Mouse (Mus musculus) ES-CJ7 (cell line): ENCODE measurements around the gene Snx3.

Experiments used
- DNase-seq: peaks from one replicate; pipeline ENCODE4 v3.0.0; 2011; ENCODE audit warnings: low read depth, low spot score

Snx3 gene

DNA sequence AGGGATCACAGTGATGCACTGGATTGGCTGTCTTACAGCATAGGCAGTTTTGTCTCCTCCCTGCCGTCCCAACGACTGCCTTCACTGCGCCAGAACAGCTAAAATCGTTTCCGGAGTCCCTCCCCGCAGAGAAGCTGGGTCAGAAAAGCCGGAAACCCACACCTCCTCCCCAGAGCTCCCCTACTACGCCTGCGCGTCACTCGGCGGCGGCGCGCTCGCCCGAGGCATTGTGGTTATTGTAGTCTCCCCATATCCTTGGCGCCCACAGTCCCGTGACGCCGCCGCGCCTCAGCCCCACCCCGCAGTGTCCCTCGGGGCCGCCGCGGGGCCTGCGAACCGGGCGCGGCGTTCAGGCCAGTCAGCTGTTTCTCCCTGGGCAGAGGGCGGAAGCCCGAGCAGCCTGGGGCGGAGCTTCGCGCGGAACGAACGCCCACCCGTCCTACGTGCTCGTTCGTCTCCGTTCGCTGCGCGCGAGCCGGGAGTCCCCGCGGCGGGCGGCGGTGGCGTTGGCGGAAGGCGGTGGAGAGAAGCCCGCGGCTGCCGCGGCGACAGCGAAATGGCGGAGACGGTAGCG is at the start of gene Snx3:
Gene Snx3, plus strand, starts transcription at position 256 of the 574 bp plus-strand sequence.
- peak; percentile 97 for DNase-seq

DNA sequence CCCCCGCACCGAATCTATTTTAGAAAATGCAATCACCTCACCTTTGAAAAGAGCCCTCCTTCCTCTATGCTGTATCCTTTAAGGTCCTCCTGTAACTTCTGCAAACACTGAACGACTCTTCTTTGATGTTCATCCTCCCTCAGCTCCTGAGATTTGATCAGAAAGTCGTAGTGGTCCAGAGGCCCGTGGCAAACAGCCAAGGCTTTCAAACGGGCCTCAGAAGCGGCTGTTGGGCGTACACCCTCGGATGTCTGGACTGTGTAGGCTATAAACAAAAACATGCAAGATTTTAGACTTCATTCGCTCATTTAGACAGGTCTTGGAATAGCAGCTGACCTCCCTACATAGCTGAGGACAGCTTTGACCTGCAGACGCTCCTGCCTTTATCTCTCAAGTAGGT is 47.6 kb upstream of the Snx3 start:
- DNase-seq, result no peak

DNA sequence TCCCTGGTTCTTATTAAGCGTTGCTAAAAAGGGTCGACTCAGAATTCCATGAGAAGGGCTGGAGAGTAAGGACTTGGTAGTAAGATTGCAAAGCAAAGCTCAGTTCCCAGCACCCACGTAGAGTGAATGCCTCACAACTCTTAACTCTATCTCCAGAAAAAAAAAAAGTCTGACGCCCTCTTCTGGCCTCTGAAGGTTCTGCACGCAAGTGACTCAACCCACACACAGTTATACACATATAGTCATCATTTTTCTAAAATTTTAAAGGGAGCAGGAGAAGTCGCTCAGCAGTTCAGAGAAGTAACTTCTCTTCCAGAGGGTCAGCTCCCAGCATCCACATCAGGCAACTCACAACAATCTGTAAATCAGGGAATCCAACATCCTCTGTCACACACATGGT is 47.1 kb upstream of the Snx3 start:
- no peak for DNase-seq

DNA sequence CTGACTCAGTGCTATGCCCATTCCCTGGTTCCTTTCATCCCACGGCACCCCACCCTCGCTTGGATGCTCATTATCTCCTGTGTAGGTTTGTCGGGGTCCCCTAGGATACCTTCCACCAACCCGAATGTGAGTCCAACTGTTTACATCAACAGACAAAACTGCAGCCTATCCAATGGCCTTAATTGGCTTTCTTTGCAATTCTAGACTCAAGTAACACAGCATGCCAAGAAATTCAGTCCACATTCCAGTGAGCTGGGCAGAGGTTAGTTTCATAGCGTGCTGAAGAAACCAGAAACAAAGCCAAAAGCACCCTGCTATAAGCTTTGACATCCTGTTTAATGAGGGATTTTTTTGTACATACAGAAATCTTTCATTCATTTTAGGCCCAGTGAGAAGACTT is 45.8 kb upstream of the Snx3 start:
- DNase-seq, result no peak

DNA sequence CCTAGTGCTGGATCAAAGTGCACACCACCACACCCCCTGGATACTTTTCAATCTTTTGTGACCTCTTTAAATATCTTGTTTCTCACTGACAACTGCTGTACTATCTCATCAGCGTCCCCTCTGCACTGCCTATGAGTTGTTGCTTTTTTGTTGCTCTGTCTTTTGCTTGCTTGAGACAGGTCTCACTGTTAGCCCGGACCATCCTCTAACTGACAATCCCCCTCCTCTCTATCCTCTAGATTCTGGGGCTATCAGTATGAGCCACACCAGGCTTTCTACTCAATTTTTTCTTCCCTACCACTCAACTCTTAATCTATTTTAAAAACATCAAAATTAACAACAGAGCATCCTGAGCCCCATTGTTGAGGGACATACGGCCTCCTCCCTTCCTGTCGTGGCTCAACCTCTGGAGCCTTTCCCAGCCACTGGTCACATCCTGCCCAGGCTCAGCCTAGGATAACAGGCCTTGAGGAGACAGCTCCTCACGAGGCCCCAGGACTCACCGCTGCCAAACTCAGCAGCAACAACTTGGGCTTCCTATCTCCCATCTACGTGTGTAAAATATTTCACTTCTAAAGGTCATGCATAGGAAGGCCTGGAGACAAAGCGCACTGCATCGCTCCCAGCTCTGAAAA is 44.2 kb upstream of the Snx3 start:
- DNase-seq, result no peak

DNA sequence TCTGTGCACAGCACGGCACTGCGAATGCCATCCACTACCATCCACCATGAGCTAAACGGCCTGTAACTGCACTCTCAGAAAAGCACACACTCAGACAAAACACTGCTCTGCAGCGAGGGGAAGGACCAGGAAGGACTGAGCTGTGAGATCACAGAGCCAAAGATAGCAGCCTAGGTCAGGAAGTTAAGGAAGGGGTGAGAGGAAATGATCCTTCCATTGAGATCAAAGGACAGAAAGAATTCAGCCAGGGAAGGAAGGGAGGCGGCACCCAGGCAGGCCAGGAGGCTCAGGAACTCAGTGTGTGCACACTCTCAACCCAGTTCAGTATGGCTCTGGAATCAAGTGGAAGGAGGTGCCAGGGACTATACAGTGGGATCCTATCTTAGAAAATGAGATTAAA is 37.6 kb upstream of the Snx3 start:
- peak; percentile 53 for DNase-seq

DNA sequence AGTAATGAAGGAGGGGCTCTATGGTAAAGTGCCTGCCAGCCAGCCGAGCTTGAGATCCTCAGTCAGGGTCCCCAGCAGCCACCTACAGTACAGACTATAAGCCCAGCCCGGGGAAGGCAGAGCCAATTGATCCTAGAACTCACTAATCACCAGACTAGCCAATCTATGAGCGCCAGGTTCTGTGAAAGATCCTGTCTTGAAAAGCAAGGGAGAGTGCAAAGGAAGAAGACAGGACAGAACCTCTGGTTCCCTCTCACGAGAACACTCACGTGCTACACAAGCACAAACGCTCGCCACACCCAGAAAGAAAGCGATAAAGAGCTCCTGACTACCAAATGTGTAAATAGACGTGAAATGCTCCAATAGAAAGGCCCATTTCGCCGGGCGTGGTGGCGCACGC is 37.0 kb upstream of the Snx3 start:
- DNase-seq, result peak; percentile 87

DNA sequence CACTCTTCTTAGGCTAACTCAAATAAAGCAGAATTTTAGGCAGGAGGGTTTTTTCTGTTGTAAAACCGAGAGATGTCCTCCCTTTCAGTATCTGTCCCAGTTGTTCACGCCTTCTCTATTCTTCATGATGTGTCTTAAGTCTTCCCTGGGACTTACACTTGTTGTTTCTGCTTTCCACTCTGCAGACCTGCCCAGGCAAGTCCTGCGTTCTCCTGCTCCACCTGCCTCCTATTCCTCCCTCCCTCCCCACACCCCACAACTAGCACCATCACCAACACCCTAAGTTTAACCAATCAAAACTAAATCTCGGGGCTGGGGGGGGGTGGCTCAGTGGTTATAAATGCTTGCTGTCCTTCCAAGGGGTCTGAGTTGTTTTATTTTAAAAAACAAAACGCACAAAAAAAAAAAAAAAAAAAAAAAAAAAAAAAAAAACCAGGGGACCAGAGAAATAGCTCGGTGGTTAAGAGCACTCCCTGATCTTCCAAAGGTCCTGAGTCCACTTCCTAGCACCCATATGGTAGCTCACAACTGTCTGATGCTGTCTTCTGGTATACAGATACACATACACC is 26.8 kb upstream of the Snx3 start:
- peak; percentile 77 for DNase-seq

DNA sequence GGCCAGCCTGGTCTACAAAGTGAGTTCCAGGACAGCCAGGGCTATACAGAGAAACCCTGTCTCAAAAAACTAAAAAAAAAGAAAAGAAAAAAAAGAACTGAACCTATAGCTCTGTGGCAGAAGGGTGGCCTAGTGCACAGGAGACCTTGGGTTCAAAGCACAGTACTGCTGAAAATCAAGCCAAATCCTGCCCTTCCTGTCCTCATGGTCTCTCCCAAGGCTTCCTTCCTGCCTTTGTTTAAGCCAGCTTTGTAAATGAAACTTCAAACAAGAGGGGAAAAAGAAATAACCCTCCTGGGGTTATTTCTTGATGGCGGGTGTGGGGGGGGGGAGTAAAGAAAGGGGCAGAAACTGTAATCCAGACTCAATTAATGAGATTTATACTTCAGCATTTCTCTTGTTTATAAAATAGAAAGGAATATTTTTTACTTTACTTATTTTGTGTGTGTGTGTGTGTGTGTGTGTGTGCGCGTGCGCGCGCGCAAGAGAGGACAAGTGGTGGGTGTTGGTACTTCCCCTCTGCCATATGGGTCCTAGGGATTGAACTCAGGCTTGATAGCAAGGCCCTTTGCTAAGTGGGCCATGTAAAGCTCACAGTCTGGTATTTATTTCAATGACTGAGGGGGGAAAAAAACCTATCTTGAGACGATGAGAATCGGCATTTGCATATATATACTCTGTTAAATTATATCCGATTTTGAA is 24.9 kb upstream of the Snx3 start:
- peak; percentile 56 for DNase-seq

DNA sequence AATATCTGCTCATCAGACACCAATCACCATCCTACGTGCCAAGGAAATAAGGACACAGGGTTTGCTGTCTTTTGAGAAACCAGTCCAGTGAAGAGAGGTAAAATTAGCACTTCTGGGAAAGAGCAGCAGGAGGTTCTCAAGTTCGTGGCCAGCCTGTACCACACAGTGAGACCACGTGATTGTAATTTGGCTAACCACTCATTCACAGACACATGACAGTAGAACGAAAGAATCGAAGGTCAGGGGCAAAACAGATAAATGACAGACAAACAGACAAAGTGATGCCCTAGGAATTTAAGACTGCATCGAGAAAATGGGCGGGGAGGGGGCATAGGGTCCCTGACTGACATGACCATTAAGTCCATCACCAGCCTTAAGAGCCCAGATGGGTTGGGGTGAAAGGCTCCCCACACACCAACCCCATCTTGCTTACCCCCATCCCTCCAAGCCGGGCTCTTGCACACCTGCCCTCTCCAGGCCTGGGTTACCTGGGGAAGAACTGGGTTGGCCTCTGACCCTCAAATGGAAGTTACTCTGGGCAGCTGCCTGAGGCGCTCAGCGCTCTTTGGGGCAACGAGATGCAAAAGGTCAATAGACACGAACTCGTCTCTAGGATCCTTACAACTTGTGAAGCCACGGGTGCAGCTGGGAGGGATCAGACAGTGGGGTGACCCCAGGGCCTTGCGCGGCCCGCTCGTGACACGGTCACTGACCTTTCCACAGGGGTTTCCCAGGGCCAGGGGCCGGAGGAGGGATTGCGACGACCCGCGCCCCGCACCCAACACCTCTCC is 24.1 kb upstream of the Snx3 start:
- DNase-seq, result no peak

DNA sequence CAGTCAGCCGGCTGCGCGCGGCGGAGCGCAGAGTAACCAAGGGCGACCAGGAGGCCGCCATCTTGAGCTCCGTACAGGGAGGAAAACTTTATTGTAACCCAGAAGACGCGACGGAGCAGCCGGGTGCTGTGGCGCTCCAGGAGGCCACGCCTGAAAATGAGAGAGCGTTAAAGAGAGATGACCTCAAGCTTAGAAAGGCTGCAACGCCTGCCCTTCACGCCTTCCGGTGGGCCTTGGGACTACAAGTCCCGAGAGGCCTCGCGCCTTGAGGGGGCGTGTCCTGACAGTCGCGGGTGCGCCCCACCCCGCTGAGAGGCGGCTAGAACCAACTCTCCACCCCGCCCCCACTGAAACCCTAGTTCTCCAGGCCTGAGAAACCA is 23.5 kb upstream of the Snx3 start, which contains the start of gene Afg1l:
Gene Afg1l, minus strand, starts transcription at position 225 of the 380 bp plus-strand sequence.
- peak; percentile 97 for DNase-seq

DNA sequence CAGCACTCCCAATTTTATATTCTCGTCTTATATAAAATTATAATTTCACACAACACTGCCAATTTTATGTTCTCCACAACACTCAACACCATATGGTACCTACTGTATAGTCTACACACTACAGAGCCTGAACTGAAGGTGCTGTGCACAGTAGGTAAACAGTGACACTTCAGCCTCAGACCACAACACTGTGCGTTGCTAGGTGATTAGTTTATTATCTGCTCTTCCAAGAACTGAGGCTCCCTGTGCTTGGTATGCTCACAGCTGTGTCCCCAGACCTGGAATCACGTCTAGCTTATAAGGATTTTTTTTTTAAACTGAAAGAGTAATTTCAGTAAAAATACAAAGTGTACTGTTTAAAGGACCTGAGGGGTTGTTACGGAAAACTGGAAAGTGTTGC is 21.1 kb upstream of the Snx3 start:
- no peak for DNase-seq

DNA sequence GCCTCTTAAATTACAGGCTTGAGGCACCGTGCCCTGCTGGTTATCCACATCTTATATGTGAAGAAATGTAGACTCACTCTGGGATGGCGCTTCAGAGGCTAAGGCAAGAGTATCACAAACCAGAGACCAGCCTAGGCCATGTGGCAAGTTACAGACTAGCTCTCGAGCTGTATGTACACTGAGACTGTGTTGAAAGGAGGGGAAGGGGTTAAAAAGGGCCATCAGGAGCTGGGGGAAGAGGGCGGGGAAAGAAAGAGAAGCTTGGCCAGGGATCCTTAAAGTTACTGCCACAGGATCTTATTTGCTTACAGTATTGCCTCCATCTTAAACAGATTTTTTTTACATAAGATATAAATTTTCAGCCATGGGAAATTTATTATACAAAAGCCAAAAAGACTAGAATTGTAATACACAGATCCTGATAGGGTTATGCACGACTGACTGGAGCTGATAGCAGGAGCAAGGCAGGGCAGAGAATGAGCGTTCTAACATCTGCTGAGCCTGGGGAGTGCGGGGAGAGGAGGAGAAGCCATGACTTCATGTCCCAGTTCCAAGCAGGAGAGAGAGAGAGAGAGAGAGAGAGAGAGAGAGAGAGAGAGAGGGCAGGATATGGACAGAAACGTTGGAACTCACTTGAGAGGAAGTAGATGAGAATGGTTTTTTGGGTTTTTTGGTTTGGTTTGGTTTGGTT is 13.1 kb upstream of the Snx3 start:
- no peak for DNase-seq

DNA sequence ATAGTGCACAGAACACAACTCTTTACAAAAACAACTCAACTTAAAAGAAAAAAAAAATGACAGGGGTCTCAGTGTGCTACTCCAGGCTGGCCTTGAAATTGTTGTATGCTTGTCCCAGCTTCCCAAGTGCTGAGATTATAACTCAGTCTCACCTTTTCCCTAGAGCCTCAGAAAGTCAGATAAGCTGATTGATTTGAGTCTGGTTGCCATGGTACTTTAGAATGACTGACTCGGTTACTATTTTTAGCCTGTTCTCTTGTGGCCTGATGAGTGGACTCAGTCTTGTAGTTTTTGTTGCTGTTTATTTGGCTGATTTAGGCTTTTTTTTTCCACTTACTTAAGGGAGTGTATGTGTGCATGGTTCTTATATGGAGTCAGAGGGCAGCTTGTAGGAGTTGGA is 10.7 kb upstream of the Snx3 start:
- DNase-seq, result no peak

DNA sequence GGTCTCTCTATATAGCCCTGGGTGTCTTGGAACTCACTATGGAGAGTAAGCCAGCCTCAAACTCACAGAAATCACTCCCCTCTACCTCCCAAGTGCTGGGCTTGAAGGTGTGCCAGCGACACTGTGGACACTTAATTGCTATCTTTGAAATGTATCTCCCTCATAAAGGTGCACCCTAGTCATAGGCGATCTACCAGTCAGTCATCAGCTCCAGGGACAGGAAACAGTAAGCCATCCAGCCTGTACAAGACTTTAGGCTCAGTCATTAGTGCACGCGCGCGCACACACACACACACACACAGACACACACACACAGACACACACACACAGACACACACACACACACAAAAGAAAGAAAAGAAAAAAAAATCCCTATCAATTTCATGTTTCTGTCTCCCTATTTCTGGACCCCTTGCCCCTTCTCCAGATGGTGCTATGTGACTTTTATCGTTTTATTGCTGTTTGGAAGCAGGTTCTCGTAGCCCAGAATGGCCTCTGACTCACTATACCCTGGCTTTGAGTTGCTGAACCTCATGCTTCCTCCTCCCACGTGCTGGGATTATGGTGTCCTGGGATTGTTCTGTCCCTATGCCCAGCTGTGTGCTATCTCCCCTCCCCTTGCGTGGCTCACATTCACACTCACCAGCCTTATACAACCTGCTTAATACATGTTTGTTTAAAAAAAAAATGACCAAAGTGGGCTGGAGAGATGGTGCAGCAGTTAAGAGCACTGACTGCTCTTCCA is 9.6 kb upstream of the Snx3 start:
- no peak for DNase-seq

DNA sequence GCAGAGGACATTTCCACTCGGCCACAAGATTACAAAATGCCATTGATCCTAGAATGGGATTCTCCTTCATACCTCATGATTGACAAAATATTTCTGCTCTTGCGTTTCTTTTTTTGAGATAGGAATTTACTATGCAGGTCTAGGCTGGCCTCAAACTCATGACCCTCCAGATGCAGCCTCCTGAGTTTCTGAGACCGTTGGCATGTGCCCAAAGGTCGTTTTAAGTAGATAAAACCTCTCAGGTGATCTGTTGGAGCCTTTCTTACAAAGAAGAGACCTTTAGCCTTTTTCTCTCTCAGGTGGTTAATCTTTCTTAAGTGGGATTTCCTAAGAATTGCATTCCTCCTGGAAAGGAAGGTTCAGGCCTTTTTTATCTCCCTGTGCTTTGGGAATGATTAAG is 8.8 kb upstream of the Snx3 start:
- no peak for DNase-seq

DNA sequence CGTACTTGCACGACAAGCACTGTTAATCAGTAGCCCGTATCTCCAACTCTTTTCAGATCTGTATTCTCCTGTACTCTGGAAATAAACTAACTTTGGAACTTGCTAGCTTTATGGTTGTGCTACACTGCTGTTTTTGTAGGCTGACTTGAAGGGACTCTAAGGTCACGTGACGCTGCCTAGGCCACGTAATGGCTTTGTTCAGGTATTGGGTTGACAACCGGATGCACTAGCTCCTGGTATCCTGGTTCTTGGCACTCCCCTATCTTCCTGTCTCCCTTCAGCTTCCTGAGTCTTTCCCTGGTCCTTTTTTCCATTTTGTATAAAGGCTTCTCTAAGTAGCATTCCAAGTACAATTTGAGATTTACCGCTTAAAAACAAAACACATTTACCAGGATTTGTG is 1.2 kb upstream of the Snx3 start:
- no peak for DNase-seq

DNA sequence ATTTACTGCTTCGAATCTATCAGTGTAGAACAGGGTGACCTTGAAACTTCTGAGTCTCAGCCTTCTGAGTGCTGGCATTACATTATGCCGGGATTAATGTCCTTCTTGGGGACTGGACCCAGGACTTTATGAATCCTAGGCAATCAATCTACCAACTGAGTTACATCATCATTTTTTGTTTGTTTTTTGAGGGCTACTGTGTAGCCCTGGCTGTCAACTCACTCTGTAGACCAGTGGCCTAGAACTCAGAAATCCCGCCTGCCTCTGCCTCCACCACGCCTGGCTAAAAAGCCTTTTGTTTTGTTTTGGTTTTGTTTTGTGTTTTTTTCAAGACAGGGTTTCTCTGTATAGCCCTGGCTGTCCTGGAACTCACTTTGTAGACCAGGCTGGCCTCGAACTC is 669 bp upstream of the Snx3 start:
- DNase-seq, result no peak

DNA sequence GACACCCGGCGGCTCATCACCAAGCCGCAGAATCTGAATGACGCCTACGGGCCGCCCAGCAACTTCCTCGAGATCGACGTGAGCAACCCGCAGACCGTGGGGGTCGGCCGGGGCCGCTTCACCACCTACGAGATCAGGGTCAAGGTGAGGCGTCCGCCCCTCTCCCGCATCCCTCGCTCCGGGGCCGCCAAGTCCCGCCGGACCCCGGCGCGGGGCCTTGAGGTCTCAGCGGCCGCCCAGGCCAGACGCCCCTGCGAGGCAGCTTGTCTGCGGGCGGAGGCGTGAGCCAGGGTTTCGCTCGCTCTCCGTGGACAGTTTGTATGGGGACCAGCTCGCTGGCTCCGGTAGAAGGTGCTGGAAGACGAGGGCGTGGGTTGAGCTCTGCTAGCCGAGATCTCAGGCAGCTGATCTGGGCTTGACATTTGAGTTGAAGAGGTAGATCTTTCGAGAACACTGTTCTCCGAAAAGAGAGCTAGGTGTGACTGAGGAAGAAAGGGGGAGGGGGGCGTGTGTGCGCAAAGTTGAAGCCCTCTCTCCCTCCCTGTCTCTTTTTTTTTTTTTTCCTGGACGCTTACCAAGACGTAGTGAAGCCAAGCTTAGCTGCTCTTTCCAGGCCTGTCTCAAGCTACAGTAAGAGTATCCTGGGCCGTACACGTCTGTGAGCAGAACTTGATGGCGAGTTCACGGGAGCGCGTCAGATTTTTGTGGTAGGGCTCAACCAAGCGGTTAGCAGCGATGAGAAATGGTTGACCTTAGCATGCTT is 700 bp downstream of the Snx3 start:
- peak; percentile 36 for DNase-seq

DNA sequence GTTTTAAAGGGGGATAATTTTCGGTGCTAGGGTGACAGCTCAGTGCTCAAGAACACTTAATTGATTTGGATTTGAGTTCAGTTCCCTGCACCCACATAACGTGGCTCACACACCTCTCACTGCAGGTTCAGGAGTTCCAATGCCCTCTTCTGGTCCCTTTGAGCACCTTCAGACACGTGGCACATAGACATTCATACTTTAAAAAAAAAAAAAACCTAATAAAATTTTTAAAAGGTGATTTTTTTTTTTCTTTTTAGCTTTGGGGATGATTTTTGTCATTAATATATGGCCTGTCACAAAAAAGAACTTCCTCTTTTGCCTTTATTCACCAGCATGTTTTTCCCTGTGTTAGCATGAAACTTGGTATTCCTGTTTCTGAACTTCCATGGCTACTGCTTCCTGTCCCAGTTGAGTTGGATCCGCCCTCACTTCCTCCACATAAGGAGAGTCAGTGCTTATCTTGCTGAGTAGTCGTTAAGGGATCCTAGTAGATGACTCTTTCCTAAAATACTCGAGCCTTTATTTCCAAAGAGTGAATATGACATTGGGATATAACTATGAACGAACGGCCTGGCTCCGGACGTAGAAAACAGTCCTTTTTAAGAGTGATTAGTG is 2.4 kb downstream of the Snx3 start:
- peak; percentile 31 for DNase-seq
